Mouse (Mus musculus) lung, embryonic 16.5 days (tissue): ENCODE results near the gene Fancc. TPM values are rescaled to one million over a fixed set of nuclear protein-coding genes. Genes with fewer than 3 reads are reported as not detected.

Source experiments
- ATAC-seq: fragments of 200-750 bp; cut with Nextera tagmentation; 2 replicates; pipeline ENCODE4 v1.8.0; 2017; ENCODE audit warnings: low read depth, mild to moderate bottlenecking, moderate library complexity
- H3K27ac ChIP-seq: fragments of 300-500 bp; sonication (generic); 2 replicates; pipeline ENCODE4 v1.5.1; 2014; ENCODE audit warnings: mild to moderate bottlenecking, control low read depth, low read length
- H3K27me3 ChIP-seq: fragments of 300-500 bp; sonication (generic); 2 replicates; pipeline ENCODE4 v1.6.1; 2014; ENCODE audit warnings: low read depth, low read length, mixed read lengths; ENCODE audit not compliant: control insufficient read depth, insufficient read depth
- H3K36me3 ChIP-seq: fragments of 300-500 bp; sonication (generic); 2 replicates; pipeline ENCODE4 v1.6.1; 2014; ENCODE audit warnings: low read length; ENCODE audit not compliant: control insufficient read depth, insufficient read depth
- H3K4me1 ChIP-seq: fragments of 300-500 bp; sonication (generic); replicated peaks from 2 replicates; pipeline ENCODE4 v1.6.1; 2014; ENCODE audit warnings: low read length, mixed read lengths; ENCODE audit not compliant: control insufficient read depth, insufficient read depth
- H3K4me2 ChIP-seq: fragments of 300-500 bp; sonication (generic); 2 replicates; pipeline ENCODE4 v1.6.1; 2014; ENCODE audit warnings: low read depth, low read length, control low read depth
- H3K4me3 ChIP-seq: fragments of 300-500 bp; sonication (generic); 2 replicates; pipeline ENCODE4 v1.5.1; 2014; ENCODE audit warnings: mild to moderate bottlenecking, low read length, control low read depth
- H3K9ac ChIP-seq: fragments of 300-500 bp; sonication (generic); 2 replicates; pipeline ENCODE4 v1.6.1; 2014; ENCODE audit warnings: low read length, control low read depth
- H3K9me3 ChIP-seq: fragments of 300-500 bp; sonication (generic); 2 replicates; pipeline ENCODE4 v1.6.1; 2016; ENCODE audit warnings: low read length; ENCODE audit not compliant: control insufficient read depth
- WGBS: fragments of 180-500 bp; shearing (Covaris S2); extraction: QIAGEN DNeasy Blood & Tissue Kit; methylation state at CpG from one replicate; pipeline ENCODE4 v1.1.7; 2014; 5-methylcytosine and 5-hydroxymethylcytosine counted together
- polyA plus RNA-seq: library from polyadenylated mRNA; unstranded; fragments of >200 nt; fragmentation: Nextera tagmentation; extraction: Ambion mirVana; gene quantifications from 2 replicates; pipeline ENCODE4 v1.2.1, GENCODE M21; 2015

Gene Fancc
- polyA plus RNA-seq, 1 experiment from 2014 or later, result 27.8 TPM

DNA sequence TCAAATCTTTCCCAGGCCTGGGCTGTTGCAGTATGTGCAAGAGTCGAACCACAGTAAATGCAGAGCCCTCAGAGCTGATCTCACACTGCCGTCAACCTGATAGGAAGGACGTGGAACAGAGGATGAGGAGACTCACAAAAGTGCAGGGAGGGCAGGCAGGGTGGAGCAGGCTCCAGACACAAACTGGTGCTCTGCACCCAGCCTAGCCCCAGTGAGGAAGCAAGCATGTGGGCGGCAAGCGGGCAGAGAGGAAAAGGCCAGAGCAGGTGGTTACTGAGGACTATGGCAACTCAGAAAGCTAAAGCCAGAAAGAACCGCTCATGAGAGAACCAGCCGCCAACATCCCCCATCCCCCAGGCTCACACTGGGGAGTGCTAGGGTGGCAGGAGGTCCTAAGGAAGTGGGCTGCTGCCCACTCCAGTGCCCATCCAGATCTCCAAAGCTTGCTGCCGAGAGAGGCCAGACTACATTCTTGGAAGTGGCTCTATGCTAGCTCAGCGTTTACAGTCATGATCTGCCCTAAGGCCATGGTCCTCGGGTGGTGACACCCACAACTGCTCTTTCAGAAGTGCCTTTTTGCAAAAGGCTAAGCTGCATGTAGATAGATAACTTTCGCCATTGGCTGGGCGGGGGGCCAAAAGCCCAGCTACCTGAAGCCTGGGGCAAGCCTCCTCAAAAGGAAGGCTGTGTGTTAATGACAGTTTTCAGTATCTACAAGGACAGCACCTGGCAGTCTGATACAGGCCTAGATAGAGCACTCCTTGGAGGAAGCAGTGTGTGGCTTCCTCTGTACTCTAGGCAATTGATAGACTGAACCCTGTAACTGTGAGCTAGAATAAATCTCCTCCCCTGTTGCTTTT is 183.1 kb downstream of the Fancc start:
- Histone ChIP-seq H3K9ac (no peak overlapping the region), H3K4me2 (no peak overlapping the region), H3K4me1 (peaks cover 4% of the 10 kb centered on the region; the same call in 1 of the 2 replicates), H3K4me3 (no peak overlapping the region), H3K36me3 (peaks cover 4% of the 10 kb centered on the region; the same call in 1 of the 2 replicates), H3K27ac (no peak overlapping the region), H3K9me3 (no peaks in the 10 kb centered on the region), H3K27me3 (no peaks in the 10 kb centered on the region)
- 75% methylated on average over 12 of the region's 12 CpGs for WGBS
- ATAC-seq, result no peak

DNA sequence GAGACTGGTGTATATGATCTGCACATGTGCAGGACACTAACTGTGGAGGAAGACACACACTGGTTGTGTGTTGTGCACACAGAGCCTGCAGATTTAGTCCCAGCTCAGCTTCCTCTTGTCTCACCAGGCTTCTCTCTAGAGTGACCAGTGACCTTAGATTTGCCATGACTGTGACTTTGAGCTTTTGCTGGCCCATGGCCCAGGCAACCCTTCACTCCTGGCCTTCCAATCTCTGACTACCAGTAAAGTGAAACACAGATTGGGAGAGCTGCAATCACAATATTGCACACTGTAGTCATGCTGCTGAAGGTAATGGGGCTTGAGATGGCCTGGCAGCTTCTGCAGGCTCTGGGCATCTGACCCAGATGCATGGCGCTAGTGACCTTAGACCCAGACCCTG is 183.8 kb downstream of the Fancc start:
- WGBS, result 83% methylated on average over 1 of the region's 1 CpGs
- Histone ChIP-seq H3K9ac (no peak overlapping the region), H3K4me3 (no peak overlapping the region), H3K4me2 (no peak overlapping the region), H3K36me3 (peaks cover 4% of the 10 kb centered on the region; the same call in 1 of the 2 replicates), H3K27ac (no peak overlapping the region), H3K9me3 (no peaks in the 10 kb centered on the region), H3K4me1 (peaks cover 4% of the 10 kb centered on the region; the same call in 1 of the 2 replicates), H3K27me3 (no peaks in the 10 kb centered on the region)
- no peak for ATAC-seq

DNA sequence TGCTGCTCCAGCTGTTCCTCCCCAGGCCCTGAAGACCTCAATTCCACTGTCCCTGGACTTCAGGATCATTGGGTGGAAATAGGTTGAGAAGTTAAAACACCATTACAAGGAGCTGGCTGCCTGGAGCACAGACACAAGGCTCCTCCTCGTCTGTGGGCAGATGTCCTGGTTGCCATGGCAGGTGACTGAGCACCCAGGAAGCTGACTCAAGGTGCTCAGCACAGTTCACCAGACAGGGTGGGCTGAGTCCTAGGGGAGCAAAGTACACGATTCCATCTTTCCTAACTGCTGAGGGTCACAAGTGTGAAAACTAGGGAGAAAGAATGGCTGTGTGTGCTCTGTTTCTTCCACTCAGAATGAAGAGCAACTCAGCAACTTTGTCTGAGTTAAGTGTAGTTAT is 185.9 kb downstream of the Fancc start:
- H3K27me3 ChIP-seq, result no peaks in the 10 kb centered on the region
- H3K4me3 ChIP-seq, result no peak overlapping the region
- H3K27ac ChIP-seq, result no peak overlapping the region
- WGBS, result 62% methylated on average over 2 of the region's 2 CpGs
- H3K9me3 ChIP-seq, result no peaks in the 10 kb centered on the region
- ATAC-seq, result no peak
- H3K4me1 ChIP-seq, result peaks cover 4% of the 10 kb centered on the region; the same call in 1 of the 2 replicates
- H3K9ac ChIP-seq, result no peak overlapping the region
- no peaks in the 10 kb centered on the region for H3K36me3 ChIP-seq
- H3K4me2 ChIP-seq, result no peak overlapping the region

DNA sequence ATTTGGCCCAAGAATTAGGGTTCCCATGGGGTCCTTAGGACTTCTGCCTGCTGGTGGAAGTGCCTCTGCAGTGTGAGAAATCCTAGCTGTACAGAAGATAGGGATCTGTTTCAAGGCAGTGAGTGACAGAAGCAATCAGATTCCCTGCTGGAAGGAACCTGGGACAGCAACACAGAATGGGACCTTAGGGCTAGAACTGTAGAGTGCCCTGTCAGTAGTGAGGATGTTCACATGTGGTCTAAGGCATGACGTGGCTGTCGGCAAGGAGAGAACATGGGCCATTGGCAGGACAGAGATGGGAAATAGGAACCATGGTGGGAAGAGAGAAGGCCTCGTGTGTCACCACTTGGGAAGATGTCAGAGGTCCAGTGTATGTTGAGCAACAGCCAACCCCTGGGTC is 187.5 kb downstream of the Fancc start:
- Histone ChIP-seq H3K9me3 (no peaks in the 10 kb centered on the region), H3K9ac (no peak overlapping the region), H3K36me3 (0 out of 2 replicates have a peak, but pooled peaks cover 2% of the 10 kb centered on the region), H3K27me3 (no peaks in the 10 kb centered on the region), H3K27ac (no peak overlapping the region), H3K4me3 (no peak overlapping the region), H3K4me2 (no peak overlapping the region), H3K4me1 (peaks cover 4% of the 10 kb centered on the region; the same call in 1 of the 2 replicates)
- WGBS, result 80% methylated on average over 3 of the region's 3 CpGs
- ATAC-seq, result no peak

DNA sequence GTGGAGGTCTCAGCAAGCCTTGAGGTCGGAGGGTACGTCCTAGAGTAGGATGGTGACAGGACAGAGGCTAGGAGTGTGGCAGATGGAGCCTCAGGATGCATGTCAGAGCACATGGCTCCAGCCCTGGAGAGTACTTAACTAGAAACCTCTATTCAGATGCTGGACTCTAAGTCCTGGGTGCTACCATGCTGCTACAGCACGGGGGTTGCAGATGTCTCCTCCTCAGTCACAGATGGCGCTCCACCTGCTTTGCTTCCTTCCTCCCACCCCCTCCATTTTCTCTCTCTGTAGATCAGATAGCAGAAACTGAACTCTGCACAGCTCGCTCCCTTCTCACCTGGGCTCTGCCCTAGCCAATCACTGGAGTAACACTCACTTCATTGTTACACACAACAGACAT is 190.3 kb downstream of the Fancc start:
- Histone ChIP-seq H3K27ac (no peak overlapping the region), H3K9me3 (no peaks in the 10 kb centered on the region), H3K27me3 (no peaks in the 10 kb centered on the region), H3K4me1 (no peaks in the 10 kb centered on the region), H3K9ac (no peak overlapping the region), H3K4me2 (no peak overlapping the region), H3K36me3 (peaks cover 23% of the 10 kb centered on the region), H3K4me3 (no peak overlapping the region)
- no peak for ATAC-seq
- 78% methylated on average over 5 of the region's 5 CpGs for WGBS

DNA sequence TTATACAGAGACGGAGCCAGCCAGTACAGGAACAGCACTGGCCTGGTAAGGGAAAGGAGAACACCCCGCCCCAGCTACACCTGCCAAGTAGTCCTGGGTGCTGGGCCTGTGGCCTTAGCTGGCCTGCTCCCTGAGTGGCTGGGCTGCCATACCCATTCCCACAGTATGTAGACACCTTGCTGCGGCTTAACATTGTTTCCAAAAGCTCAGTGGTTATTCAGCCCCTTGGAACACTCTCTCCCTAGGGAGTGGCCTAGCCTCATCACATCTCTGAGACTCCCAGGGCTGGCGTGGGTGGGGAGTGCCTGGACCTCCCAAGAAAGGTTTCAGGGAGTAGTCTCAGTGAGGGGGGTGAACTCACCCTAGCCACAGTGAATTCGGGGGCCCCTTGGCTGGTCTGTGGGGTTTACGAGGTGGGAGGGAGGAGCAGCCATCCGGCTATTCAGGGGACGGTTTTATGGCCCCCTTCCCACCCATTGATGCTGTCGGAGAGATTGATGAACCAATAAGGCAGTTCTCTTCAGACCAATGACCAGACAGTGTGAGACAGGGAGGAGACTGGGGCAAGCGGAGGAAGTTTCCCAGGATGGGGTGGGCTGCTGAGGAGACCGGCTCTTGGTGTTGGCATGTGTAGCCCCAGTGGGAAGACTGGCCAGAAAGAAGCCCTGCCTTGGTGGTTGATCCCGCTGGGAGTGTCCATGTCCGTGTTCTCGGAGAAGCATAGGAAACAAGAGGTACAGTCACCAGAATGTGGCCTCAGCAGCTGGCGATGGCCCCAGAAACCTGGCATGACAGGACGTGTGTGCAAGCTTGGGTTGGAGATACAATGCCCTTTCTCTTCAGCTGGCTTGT is 191.7 kb downstream of the Fancc start:
- Histone ChIP-seq H3K36me3 (peaks cover 37% of the 10 kb centered on the region), H3K4me3 (no peak overlapping the region), H3K9ac (no peak overlapping the region), H3K27me3 (no peaks in the 10 kb centered on the region), H3K4me1 (no peaks in the 10 kb centered on the region), H3K4me2 (no peak overlapping the region), H3K9me3 (no peaks in the 10 kb centered on the region), H3K27ac (no peak overlapping the region; the same call in 1 of the 2 replicates)
- ATAC-seq, result peak; percentile 27; the same call in 1 of the 2 replicates
- 65% methylated on average over 16 of the region's 16 CpGs for whole genome bisulfite sequencing

DNA sequence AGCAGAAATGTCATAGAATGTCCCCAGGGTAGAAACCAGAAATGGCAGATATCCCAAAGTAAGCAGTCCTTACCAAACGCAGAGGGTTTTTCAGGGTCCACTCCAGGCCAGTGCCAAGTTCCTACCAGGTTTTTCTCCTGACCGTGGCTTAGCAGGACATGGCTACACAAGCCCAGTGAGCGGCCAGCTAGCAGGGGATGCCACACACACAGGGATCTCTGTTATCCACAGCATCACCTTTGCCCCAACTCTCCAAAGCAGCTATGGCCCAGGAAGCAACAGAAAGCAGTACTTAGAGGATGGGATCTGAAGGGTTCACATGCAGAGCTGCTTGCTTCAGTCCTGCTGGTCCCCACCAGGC is 192.3 kb downstream of the Fancc start:
- no peak overlapping the region for H3K4me2 ChIP-seq
- H3K27me3 ChIP-seq, result no peaks in the 10 kb centered on the region
- no peaks in the 10 kb centered on the region for H3K9me3 ChIP-seq
- H3K4me1 ChIP-seq, result no peaks in the 10 kb centered on the region
- H3K27ac ChIP-seq, result no peak overlapping the region; the same call in 1 of the 2 replicates
- no peak overlapping the region for H3K9ac ChIP-seq
- ATAC-seq, result no peak
- peaks cover 43% of the 10 kb centered on the region for H3K36me3 ChIP-seq
- 64% methylated on average over 3 of the region's 3 CpGs for WGBS
- no peak overlapping the region for H3K4me3 ChIP-seq

DNA sequence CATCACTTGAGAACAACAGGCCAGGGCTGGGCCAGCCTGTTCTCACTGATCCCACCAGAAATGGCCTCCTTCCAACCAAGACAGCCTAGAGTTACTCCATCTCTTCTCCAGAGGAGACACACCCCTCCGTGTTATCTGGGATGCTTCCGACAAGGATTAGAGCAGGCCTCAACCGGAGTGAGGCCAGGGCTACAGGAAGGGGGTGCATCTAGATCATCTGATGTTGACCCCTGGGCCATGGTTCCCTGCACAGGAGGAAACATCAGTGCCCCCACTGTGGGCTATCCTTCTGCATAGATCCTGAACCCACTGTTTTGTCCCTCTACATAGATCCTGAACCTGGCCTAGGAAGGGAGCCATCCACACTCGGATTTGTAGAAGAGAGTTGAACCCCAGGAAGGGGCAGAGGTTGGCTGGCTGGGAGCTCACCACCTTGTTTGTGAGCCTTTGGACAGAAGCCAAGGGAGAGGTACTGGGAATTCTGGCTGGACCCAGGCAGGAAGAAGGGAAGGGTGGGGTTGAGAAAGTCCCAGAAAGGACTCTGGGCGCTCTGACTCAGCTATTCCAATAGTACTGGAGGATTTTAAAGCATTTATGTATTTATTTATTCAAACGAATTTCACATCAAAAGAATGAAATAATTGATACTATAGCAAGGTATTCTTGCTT is 192.8 kb downstream of the Fancc start:
- no peaks in the 10 kb centered on the region for H3K9me3 ChIP-seq
- 57% methylated on average over 6 of the region's 6 CpGs for WGBS
- H3K4me2 ChIP-seq, result no peak overlapping the region
- H3K4me3 ChIP-seq, result no peak overlapping the region
- no peak overlapping the region for H3K27ac ChIP-seq
- H3K4me1 ChIP-seq, result no peaks in the 10 kb centered on the region
- H3K36me3 ChIP-seq, result peaks cover 47% of the 10 kb centered on the region
- no peak for ATAC-seq
- H3K27me3 ChIP-seq, result no peaks in the 10 kb centered on the region
- no peak overlapping the region for H3K9ac ChIP-seq

DNA sequence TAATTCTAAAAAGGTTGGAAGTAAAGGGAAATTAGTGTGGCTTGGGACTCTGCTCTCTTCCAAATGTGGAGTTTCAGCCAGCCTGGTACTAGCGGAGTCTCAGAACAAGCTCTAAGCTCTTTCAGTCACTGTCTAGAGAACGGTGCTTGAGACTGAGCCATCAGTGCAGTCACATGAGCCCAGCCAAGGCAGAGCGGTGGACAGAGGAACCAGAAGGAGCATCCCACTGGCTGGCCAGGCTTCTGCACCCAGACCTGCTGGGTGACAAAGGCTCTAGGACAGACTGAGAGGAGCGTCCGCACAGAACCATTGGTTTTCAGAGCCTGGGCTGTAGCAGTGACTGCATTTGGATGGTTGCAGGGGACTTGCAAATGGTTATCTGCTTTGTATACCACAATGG is 194.7 kb downstream of the Fancc start:
- Histone ChIP-seq H3K9me3 (no peaks in the 10 kb centered on the region), H3K9ac (no peak overlapping the region), H3K4me2 (no peak overlapping the region), H3K4me3 (no peak overlapping the region), H3K4me1 (no peaks in the 10 kb centered on the region), H3K27ac (no peak overlapping the region), H3K36me3 (peaks cover 55% of the 10 kb centered on the region), H3K27me3 (no peaks in the 10 kb centered on the region)
- WGBS, result 86% methylated on average over 5 of the region's 5 CpGs
- no peak for ATAC-seq
